Mouse (Mus musculus): ENCODE results near the gene Map3k11.

GRCm38 (mm10) chr19:5751742-5752141, 63.2 kb downstream of the Map3k11 start:
- TF ChIP-seq POLR2A (IDR thresholded peaks at IDR 0.05; ENCODE audit: extremely low read depth, insufficient read depth, low read length) (no peak), CTCF (IDR thresholded peaks at IDR 0.05; ENCODE audit: extremely low read depth, insufficient read depth, low read length) (no peak)
